Mouse (Mus musculus) MEL (cell line): ENCODE data around the gene Gm45208. TPM values are rescaled to one million over a fixed set of nuclear protein-coding genes. Genes with fewer than 3 reads are reported as not detected.
A peak's percentile ranks its signal among the peaks of the same experiment; 100 is the strongest.

Experiments used
- DNase-seq: peaks from one replicate; pipeline ENCODE4 v3.0.0; 2011; ENCODE audit warnings: low read depth, low spot score
- H3K27ac ChIP-seq: 2 replicates; pipeline ENCODE4 v1.5.1; 2012; ENCODE audit warnings: low read depth, mild to moderate bottlenecking, control low read depth, low read length, moderate library complexity; ENCODE audit not compliant: control insufficient read depth
- H3K27me3 ChIP-seq, 2 experiments: fragments of 150-350 bp in 1 of 2; sonication (generic) in 1 of 2; 2 replicates each; pipeline ENCODE4 v1.6.1; 2012; ENCODE audit warnings: low read length in 2 of 2, mild to moderate bottlenecking in 2 of 2, improper control_type of control experiment in 1 of 2, moderate library complexity in 1 of 2; ENCODE audit not compliant: insufficient read depth in 2 of 2, control insufficient read depth in 1 of 2
- H3K36me3 ChIP-seq, 2 experiments: 2 replicates each; pipeline ENCODE4 v1.6.1; 2012 to 2014; ENCODE audit warnings: low read length in 2 of 2, improper control_type of control experiment in 1 of 2, inconsistent platforms in 1 of 2, mild to moderate bottlenecking in 1 of 2; ENCODE audit not compliant: insufficient read depth in 2 of 2, control insufficient read depth in 1 of 2
- H3K4me1 ChIP-seq, 2 experiments: fragments of 150-350 bp in 1 of 2; sonication (generic) in 1 of 2; 2 replicates each; pipeline ENCODE4 v1.6.1; 2012; ENCODE audit warnings: low read length in 2 of 2, improper control_type of control experiment in 1 of 2, mild to moderate bottlenecking in 1 of 2; ENCODE audit not compliant: insufficient read depth in 2 of 2, control insufficient read depth in 1 of 2
- H3K4me3 ChIP-seq, 2 experiments: fragments of 150-350 bp in 1 of 2; sonication (generic) in 1 of 2; 2 replicates each; pipeline ENCODE4 v1.5.1; 2012; ENCODE audit warnings: low read depth in 2 of 2, low read length in 2 of 2, mild to moderate bottlenecking in 2 of 2, moderate library complexity in 2 of 2, control low read depth in 1 of 2, improper control_type of control experiment in 1 of 2; ENCODE audit not compliant: control insufficient read depth in 1 of 2, insufficient read depth in 1 of 2
- H3K79me2 ChIP-seq: 2 replicates; pipeline ENCODE4 v1.6.1; 2012; ENCODE audit warnings: mild to moderate bottlenecking, low read length, moderate library complexity; ENCODE audit not compliant: control insufficient read depth, poor library complexity, insufficient read depth
- H3K9ac ChIP-seq: 2 replicates; pipeline ENCODE4 v1.6.1; 2012; ENCODE audit warnings: low read depth, mild to moderate bottlenecking, control low read depth, low read length, moderate library complexity; ENCODE audit not compliant: control insufficient read depth, poor library complexity, severe bottlenecking
- H3K9me3 ChIP-seq: fragments of 150-350 bp; sonication (generic); replicated peaks from 2 replicates; pipeline ENCODE4 v1.6.1; 2012; ENCODE audit warnings: mild to moderate bottlenecking, low read length, improper control_type of control experiment, moderate library complexity; ENCODE audit not compliant: insufficient read depth
- CHD1 ChIP-seq: IDR thresholded peaks from 2 replicates; pipeline ENCODE4 v1.6.1; 2012; ENCODE audit warnings: low read depth, mild to moderate bottlenecking, inconsistent platforms, low read length, improper control_type of control experiment
- CHD2 ChIP-seq: IDR thresholded peaks from 2 replicates; pipeline ENCODE4 v1.6.1; 2011; ENCODE audit warnings: low read length, improper control_type of control experiment
- E2F4 ChIP-seq: IDR thresholded peaks from 2 replicates; pipeline ENCODE4 v1.6.1; 2011; ENCODE audit warnings: low read depth, low read length, improper control_type of control experiment, borderline replicate concordance
- EP300 ChIP-seq, 2 experiments: IDR thresholded peaks; 2 replicates each; pipeline ENCODE4 v1.6.1; 2011; ENCODE audit warnings: improper control_type of control experiment in 2 of 2, low read length in 2 of 2, low read depth in 1 of 2, mild to moderate bottlenecking in 1 of 2
- ETS1 ChIP-seq: IDR thresholded peaks from 2 replicates; pipeline ENCODE4 v1.6.1; 2012; ENCODE audit warnings: low read depth, mild to moderate bottlenecking, inconsistent platforms, low read length, improper control_type of control experiment, moderate library complexity
- GABPA ChIP-seq: IDR thresholded peaks from 2 replicates; pipeline ENCODE4 v1.6.1; 2012; ENCODE audit warnings: low read depth, mild to moderate bottlenecking, inconsistent platforms, low read length, improper control_type of control experiment, moderate library complexity
- JUND ChIP-seq: IDR thresholded peaks from 2 replicates; pipeline ENCODE4 v1.6.1; 2011; ENCODE audit warnings: low read depth, mild to moderate bottlenecking, improper control_type of control experiment, low read length
- MEF2A ChIP-seq: IDR thresholded peaks from 2 replicates; pipeline ENCODE4 v1.6.1; 2014; ENCODE audit warnings: low read depth, mild to moderate bottlenecking, inconsistent platforms, low read length, improper control_type of control experiment; ENCODE audit not compliant: poor library complexity, insufficient replicate concordance, severe bottlenecking; ENCODE audit errors: extremely low read depth
- MXI1 ChIP-seq: IDR thresholded peaks from 2 replicates; pipeline ENCODE4 v1.6.1; 2011; ENCODE audit warnings: mild to moderate bottlenecking, low read depth, low read length, improper control_type of control experiment
- MYB ChIP-seq: IDR thresholded peaks from 2 replicates; pipeline ENCODE4 v1.6.1; 2011; ENCODE audit warnings: mild to moderate bottlenecking, low read depth, low read length, improper control_type of control experiment
- NELFE ChIP-seq: IDR thresholded peaks from 2 replicates; pipeline ENCODE4 v1.6.1; 2011; ENCODE audit warnings: low read depth, low read length, improper control_type of control experiment
- SIN3A ChIP-seq: IDR thresholded peaks from 2 replicates; pipeline ENCODE4 v1.6.1; 2012; ENCODE audit warnings: low read length, improper control_type of control experiment, inconsistent platforms
- SMC3 ChIP-seq: IDR thresholded peaks from 2 replicates; pipeline ENCODE4 v1.6.1; 2011; ENCODE audit warnings: low read depth, low read length, improper control_type of control experiment
- USF2 ChIP-seq, 2 experiments: IDR thresholded peaks; 2 replicates each; pipeline ENCODE4 v1.6.1; 2011 to 2012; ENCODE audit warnings: improper control_type of control experiment in 2 of 2, low read length in 2 of 2, borderline replicate concordance in 1 of 2, inconsistent platforms in 1 of 2, low read depth in 1 of 2, mild to moderate bottlenecking in 1 of 2; ENCODE audit not compliant: insufficient read depth in 1 of 2
- ZKSCAN1 ChIP-seq: IDR thresholded peaks from 2 replicates; pipeline ENCODE4 v1.6.1; 2012; ENCODE audit warnings: low read depth, mild to moderate bottlenecking, inconsistent platforms, low read length, improper control_type of control experiment, moderate library complexity
- polyA plus RNA-seq, 2 experiments: library from polyadenylated mRNA; stranded (reverse) in 1 of 2; unstranded in 1 of 2; fragments of >175 nt in 1 of 2; fragments of >200 nt in 1 of 2; gene quantifications; 2 replicates each; pipeline versions ENCODE4 v1.2.1 to v1.2.4; 2012; ENCODE audit warnings: low replicate concordance in 2 of 2, low read depth in 1 of 2; ENCODE audit not compliant: insufficient read length in 2 of 2, insufficient read depth in 1 of 2, missing spikeins in 1 of 2
- total RNA-seq: library from RNA; depleted of rRNA; stranded (reverse); fragments of 300-350 nt; gene quantifications from 2 replicates; pipeline ENCODE4 v1.2.3, GENCODE M21; 2012

Gene Gm45208
- total and polyA plus RNA-seq, 3 experiments, result 11.0 TPM; not detected in 2

- no peak overlapping the region for H3K27ac ChIP-seq
- TF ChIP-seq USF2 (IDR thresholded peaks at IDR 0.05; ENCODE audit: borderline replicate concordance in 1 of 2, insufficient read depth in 1 of 2, low read depth in 1 of 2, low read length in 2 of 2) (no peak), MYB (no peak), NELFE (no peak), SMC3 (no peak), EP300 (IDR thresholded peaks at IDR 0.05; ENCODE audit: low read depth in 1 of 2, low read length in 2 of 2) (no peak), E2F4 (no peak), CHD2 (no peak), JUND (no peak), MEF2A (no peak), MXI1 (no peak), GABPA (no peak), CHD1 (no peak), SIN3A (no peak)
- no peak for DNase-seq
- H3K9ac ChIP-seq, result no peak overlapping the region
- H3K9me3 ChIP-seq, result no peaks in the 10 kb centered on the region
- H3K36me3 ChIP-seq, result peaks cover 0 to 2% of the 10 kb centered on the region in 2 experiments; a peak in 1 of 4 replicates
- no peaks in the 10 kb centered on the region for H3K79me2 ChIP-seq
- H3K4me3 ChIP-seq, result no peak overlapping the region
- no peaks in the 10 kb centered on the region for H3K27me3 ChIP-seq
- H3K4me1 ChIP-seq, result peaks cover 10 to 14% of the 10 kb centered on the region in 2 experiments
These were observed 17.5 kb downstream of the Gm45208 start for GRCm38 (mm10) chrX:7739336-7740081.

GRCm38 (mm10) chrX:7740082-7740819, 18.2 kb downstream of the Gm45208 start:
- peak overlapping the region; percentile 31 for H3K9ac ChIP-seq
- H3K36me3 ChIP-seq, result peaks cover 0 to 7% of the 10 kb centered on the region in 2 experiments; a peak in 2 of 4 replicates
- DNase-seq, result no peak
- H3K27ac ChIP-seq, result peak overlapping the region; percentile 41
- peak overlapping the region; percentile 32 to 48 for H3K4me3 ChIP-seq
- no peak for TF ChIP-seq ZKSCAN1
- TF ChIP-seq ETS1, result 0 out of 2 replicates have a peak, but pooled peaks have one; percentile 2
- TF ChIP-seq MXI1, result no peak
- H3K4me1 ChIP-seq, result peaks cover 14 to 21% of the 10 kb centered on the region in 2 experiments
- no peaks in the 10 kb centered on the region for H3K27me3 ChIP-seq
- no peaks in the 10 kb centered on the region for H3K79me2 ChIP-seq
- no peaks in the 10 kb centered on the region for H3K9me3 ChIP-seq
